Mouse (Mus musculus) midbrain, postnatal 0 days (tissue): ENCODE measurements at regions not wholly inside any gene's neighbourhood (a gene's known extent, or its start where the extent isn't known, plus 50 kb on each side); places are given as distances from the start of the nearest gene placed in this dataset.

Experiments
- ATAC-seq: fragments of 200-750 bp; cut with Nextera tagmentation; 2 replicates; pipeline ENCODE4 v1.8.0; 2017; ENCODE audit warnings: moderate number of reproducible peaks, mild to moderate bottlenecking, moderate TSS enrichment, moderate library complexity; ENCODE audit not compliant: low FRiP score
- DNase-seq: peaks from one replicate; pipeline ENCODE4 v3.0.0-alpha.2; 2015; ENCODE audit warnings: low spot score
- H3K27ac ChIP-seq: fragments of 300-500 bp; sonication (generic); 2 replicates; pipeline ENCODE4 v1.5.1; 2014; ENCODE audit warnings: low read depth, mild to moderate bottlenecking, low read length, mixed read lengths
- H3K27me3 ChIP-seq: fragments of 300-500 bp; sonication (generic); 2 replicates; pipeline ENCODE4 v1.6.1; 2014; ENCODE audit warnings: low read length, control low read depth, mixed read lengths; ENCODE audit not compliant: insufficient read depth
- H3K36me3 ChIP-seq: fragments of 300-500 bp; sonication (generic); 2 replicates; pipeline ENCODE4 v1.6.1; 2014; ENCODE audit warnings: low read length, control low read depth, mixed read lengths; ENCODE audit not compliant: insufficient read depth
- H3K4me1 ChIP-seq: fragments of 300-500 bp; sonication (generic); 2 replicates; pipeline ENCODE4 v1.6.1; 2014; ENCODE audit warnings: mild to moderate bottlenecking, control low read depth, antibody characterized with exemption, low read length, mixed read lengths; ENCODE audit not compliant: insufficient read depth
- H3K4me2 ChIP-seq: fragments of 300-500 bp; sonication (generic); 2 replicates; pipeline ENCODE4 v1.6.1; 2014; ENCODE audit warnings: low read depth, mild to moderate bottlenecking, low read length, mixed read lengths; ENCODE audit not compliant: poor library complexity, severe bottlenecking
- H3K4me3 ChIP-seq: fragments of 300-500 bp; sonication (generic); 2 replicates; pipeline ENCODE4 v1.5.1; 2014; ENCODE audit warnings: low read depth, mild to moderate bottlenecking, low read length, moderate library complexity
- H3K9ac ChIP-seq: fragments of 300-500 bp; sonication (generic); replicated peaks from 2 replicates; pipeline ENCODE4 v1.6.1; 2014; ENCODE audit warnings: mild to moderate bottlenecking, low read length, moderate library complexity, mixed read lengths; ENCODE audit not compliant: poor library complexity, severe bottlenecking
- H3K9me3 ChIP-seq: fragments of 300-500 bp; sonication (generic); 2 replicates; pipeline ENCODE4 v1.6.1; 2016; ENCODE audit warnings: low read length, control low read depth
- CTCF ChIP-seq: IDR thresholded peaks from 2 replicates; pipeline ENCODE4 v1.5.1; 2016; ENCODE audit warnings: antibody characterized with exemption, mild to moderate bottlenecking
- WGBS: fragments of 180-500 bp; shearing (Covaris S2); extraction: QIAGEN DNeasy Blood & Tissue Kit; methylation state at CpG from one replicate; pipeline ENCODE4 v1.1.7; 2014; 5-methylcytosine and 5-hydroxymethylcytosine counted together

DNA sequence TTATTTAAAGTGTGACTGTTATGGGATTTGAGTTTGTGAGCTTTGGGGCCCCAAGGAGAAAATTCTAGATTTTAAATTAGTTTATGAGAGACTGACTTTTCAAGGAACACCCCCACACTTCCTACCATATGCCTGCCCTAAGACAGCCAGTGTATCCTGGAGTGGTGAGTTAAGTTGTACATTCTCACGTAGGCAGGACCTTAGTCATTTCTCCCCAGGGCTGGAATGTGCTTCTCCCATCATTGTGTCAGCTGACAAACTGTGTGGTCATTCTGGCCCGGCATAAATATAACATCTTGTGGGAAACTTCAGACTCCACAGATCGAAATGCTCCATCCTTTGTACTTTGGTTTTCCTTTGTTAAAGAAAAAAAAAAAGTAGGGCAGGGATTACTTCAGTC, 73.1 kb upstream of the Tfpi start:
- WGBS = 69% methylated on average over 3 of the region's 3 CpGs
- Histone ChIP-seq H3K4me3 (no peak overlapping the region), H3K9ac (no peak overlapping the region), H3K27me3 (no peaks in the 10 kb centered on the region), H3K4me2 (no peak overlapping the region), H3K27ac (no peak overlapping the region), H3K36me3 (no peaks in the 10 kb centered on the region), H3K9me3 (no peaks in the 10 kb centered on the region), H3K4me1 (0 out of 2 replicates have a peak, but pooled peaks cover 2% of the 10 kb centered on the region)
- DNase-seq = no peak
- no peak for ATAC-seq
- TF ChIP-seq CTCF = no peak

DNA sequence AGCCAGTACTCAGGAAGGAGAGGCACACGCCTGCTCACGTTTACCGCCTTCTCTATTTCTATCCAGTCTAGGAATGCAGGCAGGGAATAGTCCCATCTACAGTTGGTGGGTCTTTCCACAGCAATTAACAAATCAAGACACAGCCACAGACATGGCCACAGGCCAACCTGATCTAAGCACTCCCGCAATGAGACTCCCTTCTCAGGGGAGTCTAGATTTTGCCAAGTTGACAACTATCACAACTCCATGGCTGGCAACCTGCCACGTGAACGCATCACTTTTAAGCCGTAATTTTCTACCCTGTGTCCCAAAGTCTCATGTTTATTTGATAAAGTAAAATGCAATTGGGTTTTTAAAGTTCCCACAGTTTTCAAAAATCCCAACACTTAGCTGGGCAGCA, 72.0 kb upstream of the Tfpi start:
- Histone ChIP-seq H3K4me1 (0 out of 2 replicates have a peak, but pooled peaks cover 3% of the 10 kb centered on the region), H3K9me3 (no peaks in the 10 kb centered on the region), H3K9ac (no peak overlapping the region), H3K27ac (no peak overlapping the region), H3K4me3 (no peak overlapping the region), H3K27me3 (no peaks in the 10 kb centered on the region), H3K36me3 (no peaks in the 10 kb centered on the region), H3K4me2 (no peak overlapping the region)
- no peak for DNase-seq
- TF ChIP-seq CTCF = no peak
- ATAC-seq = no peak
- WGBS = 86% methylated on average over 7 of the region's 7 CpGs

DNA sequence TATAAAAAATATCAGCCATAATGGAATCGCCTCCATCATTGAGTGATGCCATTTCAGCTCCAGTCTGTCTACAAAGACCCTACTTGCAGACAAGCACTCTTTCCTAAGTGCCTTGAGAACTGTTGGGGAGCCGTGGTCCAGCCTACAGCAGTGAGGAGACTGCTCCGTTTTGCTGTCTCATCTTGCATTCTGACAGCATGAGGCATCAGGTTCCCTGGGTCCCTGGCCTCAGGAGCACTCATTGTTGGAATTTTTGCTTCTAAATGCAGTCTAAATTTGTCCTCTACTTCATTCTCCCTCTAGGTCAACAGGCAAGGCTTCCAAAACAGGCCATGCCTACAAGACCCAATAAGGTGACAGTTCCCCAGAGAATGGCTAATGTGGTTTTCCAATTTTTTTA, 69.1 kb upstream of the Tfpi start:
- Histone ChIP-seq H3K4me1 (0 out of 2 replicates have a peak, but pooled peaks cover 3% of the 10 kb centered on the region), H3K27ac (no peak overlapping the region), H3K9me3 (no peaks in the 10 kb centered on the region), H3K27me3 (no peaks in the 10 kb centered on the region), H3K9ac (no peak overlapping the region), H3K4me3 (no peak overlapping the region), H3K36me3 (no peaks in the 10 kb centered on the region), H3K4me2 (no peak overlapping the region)
- 80% methylated on average over 3 of the region's 3 CpGs for WGBS
- ATAC-seq = no peak
- DNase-seq = no peak
- TF ChIP-seq CTCF = no peak

DNA sequence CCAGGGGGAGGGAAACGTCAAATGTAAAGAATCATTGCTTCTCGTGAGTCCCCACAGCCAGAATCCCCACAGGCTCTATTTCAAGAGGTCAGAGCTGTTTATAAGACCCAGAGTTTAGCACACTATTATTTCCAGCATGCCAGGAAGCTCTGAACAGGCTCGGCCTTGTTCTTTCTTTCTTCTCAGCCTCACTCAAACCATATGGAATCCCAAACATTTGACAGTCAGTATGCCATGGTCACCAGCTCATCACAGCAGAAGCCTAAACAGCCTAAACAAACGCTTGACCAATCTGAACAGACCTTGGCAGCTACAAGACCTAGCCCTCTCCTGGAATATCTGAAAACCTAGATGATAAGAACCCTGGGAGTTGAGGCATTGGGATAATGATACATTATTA, 68.2 kb upstream of the Tfpi start:
- no peak for TF ChIP-seq CTCF
- WGBS = 61% methylated on average over 4 of the region's 4 CpGs
- Histone ChIP-seq H3K9ac (no peak overlapping the region), H3K9me3 (no peaks in the 10 kb centered on the region), H3K4me1 (0 out of 2 replicates have a peak, but pooled peaks cover 3% of the 10 kb centered on the region), H3K4me2 (no peak overlapping the region), H3K27me3 (no peaks in the 10 kb centered on the region), H3K4me3 (no peak overlapping the region), H3K27ac (no peak overlapping the region), H3K36me3 (no peaks in the 10 kb centered on the region)
- ATAC-seq (no peak), DNase-seq (no peak)

DNA sequence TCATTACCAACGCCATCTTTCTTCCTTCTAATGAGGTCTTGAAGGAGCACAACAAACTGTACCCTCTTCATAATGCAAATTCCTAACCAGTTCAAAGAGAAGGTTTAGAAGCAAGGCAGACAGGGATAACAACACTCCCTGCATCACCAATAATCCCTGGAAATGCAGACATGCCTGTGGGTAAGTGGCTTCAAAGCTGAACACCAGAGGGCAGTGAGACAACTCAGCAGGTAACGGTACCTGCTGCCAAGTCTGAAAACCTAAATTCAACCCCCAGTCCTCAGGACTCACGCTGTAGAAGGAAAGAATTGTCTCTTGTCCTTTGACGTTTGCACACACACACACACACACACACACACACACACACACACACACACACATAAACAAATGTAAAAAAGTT, 67.6 kb upstream of the Tfpi start:
- ATAC-seq (no peak), DNase-seq (no peak)
- WGBS = 62% methylated on average over 4 of the region's 4 CpGs

DNA sequence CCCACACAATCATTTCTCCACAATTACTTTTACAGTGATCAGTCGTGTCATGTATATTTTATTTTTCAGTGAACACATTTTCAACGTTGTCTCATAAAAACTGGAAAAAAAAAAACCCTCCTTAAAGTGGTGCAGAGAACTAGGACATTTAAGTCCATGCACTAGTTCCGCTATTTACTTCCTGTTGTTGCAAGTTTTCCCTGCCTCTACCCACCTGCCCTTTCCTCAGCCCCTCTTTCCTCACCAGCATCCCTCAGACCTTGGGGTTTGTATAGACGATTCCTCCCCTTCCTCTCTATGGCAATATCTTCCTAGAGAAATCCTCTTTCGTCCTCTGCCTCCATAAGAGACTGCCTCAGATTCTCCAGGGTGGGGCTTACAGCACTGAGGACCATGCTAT, 64.9 kb upstream of the Tfpi start:
- ATAC-seq (no peak), DNase-seq (no peak)
- Histone ChIP-seq H3K4me1 (0 out of 2 replicates have a peak, but pooled peaks cover 3% of the 10 kb centered on the region), H3K36me3 (no peaks in the 10 kb centered on the region), H3K9me3 (no peaks in the 10 kb centered on the region), H3K4me2 (no peak overlapping the region), H3K27me3 (no peaks in the 10 kb centered on the region), H3K27ac (no peak overlapping the region), H3K4me3 (no peak overlapping the region), H3K9ac (no peak overlapping the region)
- TF ChIP-seq CTCF = no peak
- 85% methylated on average over 5 of the region's 5 CpGs for WGBS

More for the DNA sequence above, 67.6 kb upstream of the Tfpi start:
- Histone ChIP-seq H3K4me2 (no peak overlapping the region), H3K36me3 (no peaks in the 10 kb centered on the region), H3K27ac (no peak overlapping the region), H3K9me3 (no peaks in the 10 kb centered on the region), H3K9ac (no peak overlapping the region), H3K4me3 (no peak overlapping the region), H3K4me1 (0 out of 2 replicates have a peak, but pooled peaks cover 3% of the 10 kb centered on the region), H3K27me3 (no peaks in the 10 kb centered on the region)
- peak; percentile 46 for TF ChIP-seq CTCF
